Mouse (Mus musculus) liver, adult 2 months (tissue): Measurements from ENCODE around the gene A930018P22Rik.
"Not testable (repeated sequence)": the region's sequence is repeated elsewhere in the genome, so short reads cannot be mapped to it uniquely, and the experiment has no call there.

Source experiments
- CTCF ChIP-seq: fragments of 200-500 bp; IDR thresholded peaks from 2 replicates; pipeline ENCODE4 v1.5.1; 2011; ENCODE audit warnings: low read depth, low read length, control low read depth
- POLR2A ChIP-seq: fragments of 200-500 bp; IDR thresholded peaks from 2 replicates; pipeline ENCODE4 v1.6.1; 2011; ENCODE audit warnings: low read length, control low read depth; ENCODE audit not compliant: insufficient read depth; ENCODE audit errors: extremely low read depth

GRCm38 (mm10) chr2:104109021-104109420, 13.5 kb upstream of the A930018P22Rik start:
- TF ChIP-seq CTCF, POLR2A: not testable (repeated sequence)
